Comparison of ENCODE assay signal across 7 mouse cellular contexts in genomic region chr11:5150416-5151246, GRCm38 (mm10). TPM values are rescaled to one million over a fixed set of nuclear protein-coding genes. Genes with fewer than 3 reads are reported as not detected.
A peak's percentile ranks its signal among the peaks of the same experiment; 100 is the strongest.
DNase-seq lines count a peak whose midpoint lies in the region; ATAC-seq and TF ChIP-seq lines count a peak whose summit lies in the region.

No protein-coding gene starts in this region.

- H3K27me3 ChIP-seq in midbrain, embryonic 10.5 days (ENCODE audit: low read depth, poor library complexity, severe bottlenecking): peaks cover 49% of the 10 kb centered on the region
- peaks cover 5% of the 10 kb centered on the region; the same call in 1 of the 2 replicates for H3K27me3 ChIP-seq in midbrain, postnatal 0 days (ENCODE audit: insufficient read depth, low read length)
- no peaks in the 10 kb centered on the region for H3K27me3 ChIP-seq in embryonic facial prominence, embryonic 15.5 days

- H3K27ac ChIP-seq in midbrain, embryonic 10.5 days (replicated peaks): peak overlapping the region; percentile 89
- H3K27ac ChIP-seq in midbrain, postnatal 0 days (ENCODE audit: low read depth, low read length): no peak overlapping the region
- no peak overlapping the region for H3K27ac ChIP-seq in embryonic facial prominence, embryonic 15.5 days (replicated peaks)

- H3K4me3 ChIP-seq in midbrain, embryonic 10.5 days: peak overlapping the region; percentile 74
- no peak overlapping the region for H3K4me3 ChIP-seq in midbrain, postnatal 0 days (ENCODE audit: low read depth, low read length)
- peak overlapping the region; percentile 59 for H3K4me3 ChIP-seq in embryonic facial prominence, embryonic 15.5 days (replicated peaks)

- H3K9me3 ChIP-seq in midbrain, embryonic 10.5 days (replicated peaks): no peaks in the 10 kb centered on the region
- no peaks in the 10 kb centered on the region for H3K9me3 ChIP-seq in midbrain, postnatal 0 days (ENCODE audit: low read length)
- no peaks in the 10 kb centered on the region for H3K9me3 ChIP-seq in embryonic facial prominence, embryonic 15.5 days (replicated peaks)

- no peak overlapping the region for H3K9ac ChIP-seq in midbrain, postnatal 0 days (replicated peaks; ENCODE audit: low read length, poor library complexity, severe bottlenecking)
- no peak overlapping the region for H3K9ac ChIP-seq in embryonic facial prominence, embryonic 15.5 days

- ATAC-seq in midbrain, postnatal 0 days (ENCODE audit: low FRiP score): no peak
- ATAC-seq in embryonic facial prominence, embryonic 15.5 days (ENCODE audit: insufficient number of reproducible peaks, low FRiP score, low TSS enrichment, low read depth): no peak
- ATAC-seq in megakaryocyte progenitor cell, adult 5-6 weeks (replicated peaks; ENCODE audit: poor library complexity): peak; percentile 57

- WGBS in midbrain, embryonic 10.5 days: 49% methylated on average over 9 of the region's 9 CpGs
- 58% methylated on average over 9 of the region's 9 CpGs for WGBS in midbrain, postnatal 0 days
- 53% methylated on average over 9 of the region's 9 CpGs for WGBS in embryonic facial prominence, embryonic 15.5 days

- no peaks in the 10 kb centered on the region for H3K36me3 ChIP-seq in midbrain, embryonic 10.5 days
- H3K36me3 ChIP-seq in midbrain, postnatal 0 days (ENCODE audit: insufficient read depth, low read length): no peaks in the 10 kb centered on the region
- H3K36me3 ChIP-seq in embryonic facial prominence, embryonic 15.5 days: no peaks in the 10 kb centered on the region

- no peak overlapping the region for H3K4me2 ChIP-seq in midbrain, postnatal 0 days (ENCODE audit: low read depth, low read length, poor library complexity, severe bottlenecking)
- peak overlapping the region; percentile 92 for H3K4me2 ChIP-seq in embryonic facial prominence, embryonic 15.5 days (replicated peaks)

- TF ChIP-seq CTCF in midbrain, postnatal 0 days (IDR thresholded peaks at IDR 0.05): no peak

- DNase-seq in midbrain, embryonic 10.5 days (ENCODE audit: low spot score): peak; percentile 57
- no peak for DNase-seq in midbrain, postnatal 0 days (ENCODE audit: low spot score)
- peak; percentile 27 to 47 for DNase-seq in thymus, postnatal 36 days
- no peak for DNase-seq in ovary, postnatal 36 days (ENCODE audit: low spot score)
- DNase-seq in gastrocnemius, adult 8-10 months (ENCODE audit: low spot score in 2 of 2): no peak

- H3K4me1 ChIP-seq in midbrain, embryonic 10.5 days: peaks cover 68% of the 10 kb centered on the region
- H3K4me1 ChIP-seq in midbrain, postnatal 0 days (ENCODE audit: insufficient read depth, low read length): no peaks in the 10 kb centered on the region
- H3K4me1 ChIP-seq in embryonic facial prominence, embryonic 15.5 days: peaks cover 48% of the 10 kb centered on the region

RNA-seq across cellular contexts. Expression of gene Emid1, which starts 1.4 kb away (rescaled TPM):
- polyA plus RNA-seq in midbrain, embryonic 10.5 days (2016; fragmentation: Nextera tagmentation; extraction: Ambion mirVana): 21.9 and 28.2 TPM in 2 replicates
- 4.8 and 10.8 TPM in 2 replicates for total RNA-seq in midbrain, postnatal 0 days (2014; rRNA removed)
- 14.5 and 16.9 TPM in 2 replicates for polyA plus RNA-seq in midbrain, postnatal 0 days (2015; fragmentation: Nextera tagmentation; extraction: Ambion mirVana)
- 64.0 and 67.1 TPM in 2 replicates for polyA plus RNA-seq in embryonic facial prominence, embryonic 15.5 days (2015; fragmentation: Nextera tagmentation; extraction: Ambion mirVana)
- total RNA-seq in megakaryocyte progenitor cell, adult 5-6 weeks (2015): 3.5 and 5.5 TPM in 2 replicates
- 5.2 and 5.5 TPM in 2 replicates for total RNA-seq in megakaryocyte progenitor cell, adult 5-6 weeks (2017)
- total RNA-seq in gastrocnemius, adult 8-10 months (2022): 1 to 10 TPM; 5.5 to 9.6 (median 8.4) TPM

RNA-seq across cellular contexts. Expression of gene Ewsr1, which starts 51.6 kb away (rescaled TPM):
- polyA plus RNA-seq in midbrain, embryonic 10.5 days (2016; fragmentation: Nextera tagmentation; extraction: Ambion mirVana): 903 and 985 TPM in 2 replicates
- 315 and 338 TPM in 2 replicates for total RNA-seq in midbrain, postnatal 0 days (2014; rRNA removed)
- polyA plus RNA-seq in midbrain, postnatal 0 days (2015; fragmentation: Nextera tagmentation; extraction: Ambion mirVana): 353 and 371 TPM in 2 replicates
- 691 and 729 TPM in 2 replicates for polyA plus RNA-seq in embryonic facial prominence, embryonic 15.5 days (2015; fragmentation: Nextera tagmentation; extraction: Ambion mirVana)
- total RNA-seq in megakaryocyte progenitor cell, adult 5-6 weeks (2015): 183 and 217 TPM in 2 replicates
- 513 and 628 TPM in 2 replicates for total RNA-seq in megakaryocyte progenitor cell, adult 5-6 weeks (2017)
- 10 to 100 TPM; 55.1 to 68.1 (median 64.3) TPM for total RNA-seq in gastrocnemius, adult 8-10 months (2022)

RNA-seq across cellular contexts. Expression of gene Rhbdd3, which starts 51.9 kb away (rescaled TPM):
- polyA plus RNA-seq in midbrain, embryonic 10.5 days (2016; fragmentation: Nextera tagmentation; extraction: Ambion mirVana): 33.0 and 33.6 TPM in 2 replicates
- 48.0 and 67.1 TPM in 2 replicates for total RNA-seq in midbrain, postnatal 0 days (2014; rRNA removed)
- polyA plus RNA-seq in midbrain, postnatal 0 days (2015; fragmentation: Nextera tagmentation; extraction: Ambion mirVana): 50.4 and 54.6 TPM in 2 replicates
- polyA plus RNA-seq in embryonic facial prominence, embryonic 15.5 days (2015; fragmentation: Nextera tagmentation; extraction: Ambion mirVana): 28.8 and 29.4 TPM in 2 replicates
- total RNA-seq in megakaryocyte progenitor cell, adult 5-6 weeks (2015): 8.5 and 10.2 TPM in 2 replicates
- total RNA-seq in megakaryocyte progenitor cell, adult 5-6 weeks (2017): 22.2 and 33.8 TPM in 2 replicates
- total RNA-seq in gastrocnemius, adult 8-10 months (2022): 10 to 100 TPM; 33.1 to 43.7 (median 34.2) TPM

Comparison
In these comparisons a context has a peak if more than half of its experiments do, and no peak if none do; other contexts are left out.
1. DNase-seq: peak in midbrain, embryonic 10.5 days (single experiment) and thymus, postnatal 36 days (2 of 2); none in midbrain, postnatal 0 days (single experiment), ovary, postnatal 36 days (single experiment) and gastrocnemius, adult 8-10 months (0 of 2).